Mouse (Mus musculus): ENCODE data around the gene Spon1.

DNA sequence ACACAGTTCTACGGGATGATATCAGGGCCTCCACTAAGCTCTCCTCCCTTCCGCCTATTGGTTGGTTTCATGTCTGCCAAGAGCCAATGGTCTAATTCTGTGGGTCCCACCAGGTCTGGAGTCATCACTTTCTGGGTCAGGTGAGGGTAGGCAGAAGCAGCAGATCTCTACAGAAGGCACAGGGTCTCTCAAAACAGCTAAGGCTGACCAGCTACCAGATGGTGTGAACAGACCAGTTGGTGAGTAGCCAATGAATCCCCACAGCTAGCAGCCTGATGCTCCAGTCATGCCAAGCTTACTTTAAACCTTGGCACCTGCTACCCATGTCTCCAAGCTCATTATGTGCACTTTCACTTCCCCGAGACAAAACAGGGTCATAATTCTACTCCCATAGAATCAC lies 261.6 kb downstream of the Spon1 start:
- TF ChIP-seq CTCF (conservative IDR thresholded peaks at IDR 0.05; ENCODE audit: low read length) (no peak), NANOG (IDR thresholded peaks at IDR 0.05; ENCODE audit: borderline replicate concordance, low read length) (no peak), POU5F1 (IDR thresholded peaks at IDR 0.05; ENCODE audit: borderline replicate concordance, low read length) (no peak)

Measured in E14TG2a.4 (cell line).